Mouse (Mus musculus) bone marrow, adult 2 months (tissue): ENCODE results near the gene Fads2.

ENCODE experiments used
- CTCF ChIP-seq: fragments of 200-500 bp; IDR thresholded peaks from 2 replicates; pipeline ENCODE4 v1.5.1; 2011; ENCODE audit warnings: low read length, control low read depth; ENCODE audit not compliant: control insufficient read depth, insufficient read depth
- POLR2A ChIP-seq: fragments of 200-500 bp; IDR thresholded peaks from 2 replicates; pipeline ENCODE4 v1.6.1; 2011; ENCODE audit warnings: low read depth, mild to moderate bottlenecking, control low read depth, low read length, borderline replicate concordance; ENCODE audit not compliant: control insufficient read depth

GRCm38 (mm10) chr19:10029746-10030145 lies 71.8 kb downstream of the Fads2 start:
- TF ChIP-seq CTCF (no peak), POLR2A (no peak)
